Mouse (Mus musculus): Measurements from ENCODE around the gene Olfr560.

Gene Olfr560

GRCm38 (mm10) chr7:102759266-102759665, at the start of gene Olfr560, which contains the start of gene Olfr78:
Gene Olfr560 (minus strand): TSS chr7:102759366.
Gene Olfr78 (minus strand): TSS chr7:102759471.
- no peak for DNase-seq (ENCODE audit: low spot score in 2 of 2)

- DNase-seq (ENCODE audit: low spot score in 2 of 2), result no peak
Observed at GRCm38 (mm10) chr7:102803180-102803579, 44.0 kb upstream of the Olfr560 start, which contains the start of gene Olfr564. Gene Olfr564 (plus strand): TSS chr7:102803480.

GRCm38 (mm10) chr7:102770921-102771320, 11.8 kb upstream of the Olfr560 start, which contains the start of gene Olfr561:
Gene Olfr561 (plus strand): TSS chr7:102771221.
- DNase-seq (ENCODE audit: low spot score in 2 of 2), result no peak

- no peak for DNase-seq (ENCODE audit: low spot score in 2 of 2)
Observed at GRCm38 (mm10) chr7:102752086-102752485, 7.1 kb downstream of the Olfr560 start.

GRCm38 (mm10) chr7:102737705-102738104, 21.5 kb downstream of the Olfr560 start:
- DNase-seq (ENCODE audit: low spot score in 2 of 2), result no peak

GRCm38 (mm10) chr7:102733793-102734192, 25.4 kb downstream of the Olfr560 start:
- DNase-seq (ENCODE audit: low spot score in 2 of 2), result no peak

GRCm38 (mm10) chr7:102727391-102727790, 31.8 kb downstream of the Olfr560 start, which contains the start of gene Olfr559:
Gene Olfr559 (minus strand): TSS chr7:102727491.
- no peak for DNase-seq (ENCODE audit: low spot score in 2 of 2)

GRCm38 (mm10) chr7:102718970-102719369, 40.2 kb downstream of the Olfr560 start, which contains the start of gene Olfr33:
Gene Olfr33 (minus strand): TSS chr7:102719070.
- DNase-seq (ENCODE audit: low spot score in 2 of 2), result no peak

- no peak for DNase-seq (ENCODE audit: low spot score in 2 of 2)
Observed at GRCm38 (mm10) chr7:102701915-102702314, 57.3 kb downstream of the Olfr560 start, which contains the start of gene Olfr558. Gene Olfr558 (plus strand): TSS chr7:102702215.

All from cerebellum, postnatal 4 days (tissue).